Mouse (Mus musculus) cerebellum, adult 2 months (tissue): Measurements from ENCODE around the gene Klk1b5.

Experiments used
- CTCF ChIP-seq: fragments of 200-500 bp; IDR thresholded peaks from 2 replicates; pipeline ENCODE4 v1.5.1; 2011; ENCODE audit warnings: low read depth, mild to moderate bottlenecking, control low read depth, low read length, moderate library complexity, borderline replicate concordance; ENCODE audit not compliant: insufficient read depth
- POLR2A ChIP-seq: fragments of 200-500 bp; IDR thresholded peaks from 2 replicates; pipeline ENCODE4 v1.6.1; 2011; ENCODE audit warnings: low read length, control low read depth, borderline replicate concordance; ENCODE audit not compliant: insufficient read depth

GRCm38 (mm10) chr7:44253023-44253616 is 37.4 kb downstream of the Klk1b5 start:
- TF ChIP-seq CTCF, result no peak
- TF ChIP-seq POLR2A, result no peak
